16 mouse cellular contexts compared by ENCODE assay signal in genomic region chr14:29204236-29204966, GRCm38 (mm10).
DNase-seq lines count a peak whose midpoint lies in the region; ATAC-seq and TF ChIP-seq lines count a peak whose summit lies in the region.
"Had no signal": no experiment of that assay in that cellular context is flagged by ENCODE, and none has a peak within 500 bp of the region (broad histone marks: within the 10 kb centered on the region; RNA-seq: fewer than 3 reads in every experiment).

No protein-coding gene starts in this region.

- no peak for DNase-seq in forebrain, embryonic 11.5 days (ENCODE audit: low spot score)
- DNase-seq in brain, embryonic 14.5 days (ENCODE audit: low read depth): peak; percentile 90
- DNase-seq in lung, postnatal 14 days: no peak
- DNase-seq in spleen, postnatal 14 days (ENCODE audit: low spot score in 2 of 2): no peak
- no peak for DNase-seq in kidney, postnatal 36 days
- DNase-seq: cerebellum, adult 18-20 months; gastrocnemius, postnatal 14 days; kidney, adult 2 months; kidney, postnatal 25 days; lung, embryonic 14.5 days; thymus, postnatal 4 days had no signal

- no peak for TF ChIP-seq POLR2A in brain, embryonic 14.5 days (IDR thresholded peaks at IDR 0.05; ENCODE audit: borderline replicate concordance, extremely low read depth, insufficient read depth, insufficient read length, poor library complexity, severe bottlenecking)

- H3K36me3 ChIP-seq in forebrain, embryonic 12.5 days (replicated peaks): no peaks in the 10 kb centered on the region
- no peaks in the 10 kb centered on the region for H3K36me3 ChIP-seq in forebrain, embryonic 11.5 days (ENCODE audit: control insufficient read depth, insufficient read depth, low read length)
- H3K36me3 ChIP-seq in hindbrain, embryonic 15.5 days: no peaks in the 10 kb centered on the region
- no peaks in the 10 kb centered on the region for H3K36me3 ChIP-seq in midbrain, embryonic 15.5 days (replicated peaks)

- H3K27me3 ChIP-seq in forebrain, embryonic 12.5 days: no peaks in the 10 kb centered on the region
- no peaks in the 10 kb centered on the region for H3K27me3 ChIP-seq in forebrain, embryonic 11.5 days (ENCODE audit: control insufficient read depth, insufficient read depth, low read length)
- H3K27me3 ChIP-seq in hindbrain, embryonic 15.5 days: no peaks in the 10 kb centered on the region; the same call in 1 of the 2 replicates
- no peaks in the 10 kb centered on the region for H3K27me3 ChIP-seq in midbrain, embryonic 15.5 days (replicated peaks)
- H3K27me3 ChIP-seq: CH12.LX had no signal

- H3K9me3 ChIP-seq in forebrain, embryonic 12.5 days: no peaks in the 10 kb centered on the region
- H3K9me3 ChIP-seq in forebrain, embryonic 11.5 days (ENCODE audit: control insufficient read depth, low read length): no peaks in the 10 kb centered on the region
- no peaks in the 10 kb centered on the region for H3K9me3 ChIP-seq in hindbrain, embryonic 15.5 days
- H3K9me3 ChIP-seq in midbrain, embryonic 15.5 days: no peaks in the 10 kb centered on the region

- TF ChIP-seq CTCF in brain, embryonic 14.5 days (IDR thresholded peaks at IDR 0.05; ENCODE audit: borderline replicate concordance, extremely low read depth, insufficient read depth, insufficient read length): no peak

- 64% methylated on average over 10 of the region's 10 CpGs for WGBS in forebrain, embryonic 12.5 days
- WGBS in forebrain, embryonic 11.5 days: 66% methylated on average over 10 of the region's 10 CpGs
- 44% methylated on average over 10 of the region's 10 CpGs for WGBS in hindbrain, embryonic 15.5 days
- WGBS in midbrain, embryonic 15.5 days: 34% methylated on average over 10 of the region's 10 CpGs

- peaks cover 11% of the 10 kb centered on the region for H3K4me1 ChIP-seq in forebrain, embryonic 12.5 days
- no peaks in the 10 kb centered on the region for H3K4me1 ChIP-seq in forebrain, embryonic 11.5 days (replicated peaks; ENCODE audit: control insufficient read depth, insufficient read depth, low read length)
- H3K4me1 ChIP-seq in hindbrain, embryonic 15.5 days (replicated peaks): peaks cover 8% of the 10 kb centered on the region
- H3K4me1 ChIP-seq in midbrain, embryonic 15.5 days: peaks cover 15% of the 10 kb centered on the region

- H3K27ac ChIP-seq in forebrain, embryonic 12.5 days: no peak overlapping the region
- no peak overlapping the region for H3K27ac ChIP-seq in forebrain, embryonic 11.5 days (ENCODE audit: low read depth, low read length)
- H3K27ac ChIP-seq in hindbrain, embryonic 15.5 days (replicated peaks): no peak overlapping the region
- peak overlapping the region; percentile 63; the same call in 1 of the 2 replicates for H3K27ac ChIP-seq in midbrain, embryonic 15.5 days
- H3K27ac ChIP-seq: macrophage had no signal

- ATAC-seq in forebrain, embryonic 12.5 days (ENCODE audit: low FRiP score): 0 out of 2 replicates have a peak, but pooled peaks have one; percentile 39
- no peak for ATAC-seq in forebrain, embryonic 11.5 days (replicated peaks; ENCODE audit: low FRiP score)
- peak; percentile 84 for ATAC-seq in hindbrain, embryonic 15.5 days (ENCODE audit: low FRiP score, low read depth)
- peak; percentile 95 for ATAC-seq in midbrain, embryonic 15.5 days (replicated peaks)

- H3K9ac ChIP-seq in forebrain, embryonic 12.5 days: no peak overlapping the region
- H3K9ac ChIP-seq in forebrain, embryonic 11.5 days (ENCODE audit: low read length): no peak overlapping the region
- H3K9ac ChIP-seq in hindbrain, embryonic 15.5 days: no peak overlapping the region
- H3K9ac ChIP-seq in midbrain, embryonic 15.5 days: no peak overlapping the region
- H3K9ac ChIP-seq: lung, embryonic 14.5 days had no signal

- no peak overlapping the region for H3K4me2 ChIP-seq in forebrain, embryonic 12.5 days
- H3K4me2 ChIP-seq in forebrain, embryonic 11.5 days (ENCODE audit: low read depth, low read length, severe bottlenecking): no peak overlapping the region
- H3K4me2 ChIP-seq in hindbrain, embryonic 15.5 days: no peak overlapping the region
- H3K4me2 ChIP-seq in midbrain, embryonic 15.5 days: no peak overlapping the region
- H3K4me2 ChIP-seq: lung, embryonic 14.5 days had no signal

- no peak overlapping the region for H3K4me3 ChIP-seq in forebrain, embryonic 12.5 days (replicated peaks)
- H3K4me3 ChIP-seq in forebrain, embryonic 11.5 days (ENCODE audit: low read depth, low read length): no peak overlapping the region
- no peak overlapping the region for H3K4me3 ChIP-seq in hindbrain, embryonic 15.5 days
- no peak overlapping the region for H3K4me3 ChIP-seq in midbrain, embryonic 15.5 days
